Mouse (Mus musculus): Measurements from ENCODE around the gene Prok1. TPM values are rescaled to one million over a fixed set of nuclear protein-coding genes. Genes with fewer than 3 reads are reported as not detected.

Gene Prok1
- polyA plus RNA-seq, 1 experiment from 2014 or later: not detected

DNA sequence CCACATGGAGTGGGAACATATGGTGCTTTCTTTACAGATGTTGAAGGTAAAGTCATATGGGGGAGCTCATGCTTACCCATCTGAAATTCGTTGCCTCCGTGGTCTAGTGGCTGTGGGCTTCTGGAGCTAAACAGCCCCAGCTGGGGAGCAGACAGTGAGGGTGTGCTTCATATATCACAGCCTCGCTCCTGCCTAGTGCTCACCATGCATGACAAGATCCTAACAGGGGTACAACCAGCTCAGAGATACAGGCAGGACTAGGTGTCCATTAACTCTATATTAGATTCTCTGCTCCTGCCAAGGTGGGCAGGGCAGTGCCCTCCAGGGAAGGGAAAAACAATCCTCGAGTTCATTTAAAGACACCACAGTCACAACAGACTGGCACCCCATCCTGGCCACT, 8.3 kb downstream of the Prok1 start:
- Histone ChIP-seq H3K27me3 (replicated peaks) (no peaks in the 10 kb centered on the region), H3K9ac (no peak overlapping the region), H3K36me3 (no peaks in the 10 kb centered on the region), H3K27ac (no peak overlapping the region), H3K4me3 (replicated peaks) (no peak overlapping the region), H3K4me2 (replicated peaks) (no peak overlapping the region), H3K9me3 (no peaks in the 10 kb centered on the region), H3K4me1 (replicated peaks) (peaks cover 20% of the 10 kb centered on the region)
- no peak for ATAC-seq
- 69% methylated on average over 4 of the region's 4 CpGs for WGBS

DNA sequence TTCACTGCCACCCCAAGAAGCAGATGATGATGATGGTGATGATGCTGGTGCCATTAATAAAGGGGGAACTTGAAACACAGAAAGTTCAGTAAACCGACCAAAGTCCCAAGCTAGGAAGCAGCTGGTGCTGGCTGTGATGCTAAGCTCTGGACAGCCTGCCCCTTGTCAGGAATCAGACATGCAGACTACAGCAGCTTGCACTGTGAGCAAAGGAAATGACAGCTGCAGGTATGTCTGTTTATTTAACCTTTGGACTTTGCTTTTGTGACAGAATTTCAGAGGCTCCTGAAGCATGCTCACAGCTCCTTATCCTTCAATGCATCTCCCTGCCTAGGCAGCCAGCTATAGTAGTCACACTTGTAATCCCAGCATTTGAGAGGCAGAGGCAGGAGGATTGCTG, 9.0 kb downstream of the Prok1 start, which contains the start of gene A630076J17Rik:
Gene A630076J17Rik (plus strand): TSS at position 88 of the 400 bp plus-strand sequence.
- no peak within 1 kb of the TSS for H3K27ac ChIP-seq
- no peaks in the 10 kb centered on the region for H3K9me3 ChIP-seq
- H3K36me3 ChIP-seq: no peaks in the 10 kb centered on the region
- H3K9ac ChIP-seq: no peak within 1 kb of the TSS
- no peaks in the 10 kb centered on the region for H3K27me3 ChIP-seq (replicated peaks)
- peak; percentile 81 for ATAC-seq
- 19% methylated on average over 1 of the region's 1 CpGs for WGBS
- H3K4me2 ChIP-seq (replicated peaks): peak within 1 kb of the TSS; percentile 28; the same call in 1 of the 2 replicates
- peaks cover 20% of the 10 kb centered on the region for H3K4me1 ChIP-seq (replicated peaks)
- no peak within 1 kb of the TSS for H3K4me3 ChIP-seq (replicated peaks)

DNA sequence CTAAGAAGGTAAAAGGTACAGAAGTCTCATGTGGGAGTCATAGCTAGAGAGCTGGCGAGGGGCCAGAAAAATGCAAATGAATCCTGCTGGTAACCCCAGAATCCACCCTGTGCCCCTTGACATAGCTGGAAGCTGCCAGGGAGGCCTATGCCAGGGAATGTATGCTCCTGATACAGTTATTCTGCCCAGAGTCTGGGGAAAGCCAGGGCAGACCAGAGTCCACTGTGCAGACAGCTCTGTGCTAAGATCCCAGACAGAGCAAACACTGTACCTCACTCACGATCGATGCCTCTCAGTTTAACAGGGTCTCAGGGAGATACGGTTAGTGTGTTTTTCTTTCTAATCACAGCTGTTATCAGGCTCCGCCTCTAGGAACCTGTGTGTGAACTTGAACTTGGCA, 9.7 kb downstream of the Prok1 start:
- Histone ChIP-seq H3K4me3 (replicated peaks) (no peak overlapping the region), H3K9me3 (no peaks in the 10 kb centered on the region), H3K27me3 (replicated peaks) (no peaks in the 10 kb centered on the region), H3K4me1 (replicated peaks) (peaks cover 20% of the 10 kb centered on the region), H3K27ac (no peak overlapping the region), H3K9ac (no peak overlapping the region), H3K36me3 (no peaks in the 10 kb centered on the region), H3K4me2 (replicated peaks) (no peak overlapping the region; the same call in 1 of the 2 replicates)
- 39% methylated on average over 5 of the region's 5 CpGs for WGBS
- ATAC-seq: peak; percentile 91

DNA sequence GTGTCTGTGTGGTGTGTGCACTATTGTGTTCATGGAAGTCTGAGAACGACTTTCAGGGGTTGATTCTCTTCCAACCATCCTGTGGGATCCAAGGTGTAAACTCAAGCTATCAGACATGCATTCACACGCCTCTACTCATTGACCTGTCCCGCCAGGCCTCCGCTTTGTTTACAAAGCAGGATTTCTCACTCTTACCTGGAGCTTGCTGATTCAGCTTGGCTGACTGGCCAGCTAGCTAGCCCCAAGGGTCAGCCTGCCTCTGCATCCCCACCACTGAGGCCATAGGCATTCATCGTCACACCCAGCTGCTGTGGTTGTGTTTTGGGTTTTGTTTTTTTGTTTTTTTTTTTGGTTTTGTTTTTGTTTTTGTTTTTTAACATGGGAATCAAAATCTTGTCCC, 10.3 kb downstream of the Prok1 start:
- no peaks in the 10 kb centered on the region for H3K9me3 ChIP-seq
- H3K9ac ChIP-seq: no peak overlapping the region
- H3K4me3 ChIP-seq (replicated peaks): no peak overlapping the region
- no peaks in the 10 kb centered on the region for H3K27me3 ChIP-seq (replicated peaks)
- 58% methylated on average over 5 of the region's 5 CpGs for WGBS
- H3K27ac ChIP-seq: no peak overlapping the region
- ATAC-seq: no peak
- peaks cover 20% of the 10 kb centered on the region for H3K4me1 ChIP-seq (replicated peaks)
- H3K36me3 ChIP-seq: no peaks in the 10 kb centered on the region
- no peak overlapping the region for H3K4me2 ChIP-seq (replicated peaks)

DNA sequence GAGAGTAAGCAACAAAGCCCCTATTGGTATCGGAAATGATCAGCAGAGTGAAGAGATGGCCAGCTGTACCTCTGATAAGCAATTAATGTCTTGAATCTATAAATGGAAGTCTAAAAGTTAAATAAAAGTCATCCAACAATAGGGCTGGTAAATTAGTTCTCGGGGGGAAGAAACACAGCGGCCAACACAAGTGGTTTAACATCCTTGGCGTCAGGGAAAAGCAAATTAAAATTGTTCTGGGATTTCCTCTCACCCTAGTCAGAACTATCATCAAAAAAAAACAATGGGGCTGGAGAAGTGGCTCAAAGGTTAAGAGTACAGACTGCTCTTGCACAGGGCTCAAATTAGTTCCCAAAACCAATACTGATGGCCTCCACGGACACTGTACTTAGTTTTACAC, 13.7 kb downstream of the Prok1 start:
- no peaks in the 10 kb centered on the region for H3K9me3 ChIP-seq
- no peak overlapping the region for H3K9ac ChIP-seq
- H3K27ac ChIP-seq: no peak overlapping the region
- H3K4me2 ChIP-seq (replicated peaks): no peak overlapping the region
- H3K4me1 ChIP-seq (replicated peaks): peaks cover 12% of the 10 kb centered on the region
- H3K36me3 ChIP-seq: no peaks in the 10 kb centered on the region
- ATAC-seq: no peak
- H3K4me3 ChIP-seq (replicated peaks): no peak overlapping the region
- WGBS: 87% methylated on average over 5 of the region's 5 CpGs
- H3K27me3 ChIP-seq (replicated peaks): no peaks in the 10 kb centered on the region

DNA sequence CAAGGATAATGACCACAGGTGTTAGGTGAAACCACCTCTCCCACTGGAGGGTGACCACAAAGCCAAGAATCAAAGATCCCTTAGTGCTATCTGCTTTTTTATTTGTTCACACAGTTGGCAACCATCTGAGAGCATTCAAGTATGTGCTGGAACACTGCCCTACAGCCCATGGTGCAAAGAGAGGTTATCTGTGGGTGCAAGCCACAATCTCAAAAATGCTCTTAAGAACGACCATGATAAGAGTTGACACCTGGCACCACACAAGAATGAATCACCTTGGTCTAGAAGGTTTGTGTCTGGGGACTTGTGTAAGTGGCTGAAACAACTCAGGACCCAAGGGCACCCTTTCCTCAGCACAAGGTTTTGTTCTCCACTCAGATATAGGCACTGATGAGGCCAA, 16.3 kb downstream of the Prok1 start:
- Histone ChIP-seq H3K36me3 (no peaks in the 10 kb centered on the region), H3K4me1 (replicated peaks) (no peaks in the 10 kb centered on the region), H3K27me3 (replicated peaks) (no peaks in the 10 kb centered on the region), H3K9me3 (no peaks in the 10 kb centered on the region), H3K9ac (no peak overlapping the region), H3K4me3 (replicated peaks) (no peak overlapping the region), H3K4me2 (replicated peaks) (no peak overlapping the region), H3K27ac (no peak overlapping the region)
- 56% methylated on average over 1 of the region's 1 CpGs for WGBS
- no peak for ATAC-seq

DNA sequence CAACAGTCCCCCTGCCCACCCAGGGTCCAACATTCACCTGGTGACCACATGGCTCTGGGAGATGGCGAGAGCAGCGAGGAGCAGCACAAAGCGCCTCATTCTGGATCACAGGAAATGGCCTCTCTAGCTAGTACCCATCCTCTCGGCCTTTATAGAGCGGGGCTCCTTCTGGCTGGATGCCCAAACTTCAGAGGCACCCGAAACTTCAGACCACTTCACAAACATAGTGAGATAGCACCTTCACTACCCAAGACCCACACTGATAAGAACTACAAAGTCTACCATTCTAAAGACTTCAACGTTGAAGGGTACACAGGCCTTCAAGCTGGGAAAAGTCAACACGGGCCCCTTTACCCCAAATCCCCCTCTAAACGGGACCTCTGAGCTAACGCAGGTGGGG, 17.9 kb downstream of the Prok1 start, which contains the start of gene Cym:
Gene Cym (minus strand): TSS at position 125 of the 400 bp plus-strand sequence.
- Histone ChIP-seq H3K4me2 (replicated peaks) (no peak within 1 kb of the TSS), H3K4me3 (replicated peaks) (no peak within 1 kb of the TSS), H3K27ac (no peak within 1 kb of the TSS), H3K36me3 (no peaks in the 10 kb centered on the region), H3K27me3 (replicated peaks) (no peaks in the 10 kb centered on the region), H3K9ac (no peak within 1 kb of the TSS), H3K4me1 (replicated peaks) (no peaks in the 10 kb centered on the region), H3K9me3 (no peaks in the 10 kb centered on the region)
- no peak for ATAC-seq
- 62% methylated on average over 10 of the region's 10 CpGs for WGBS

DNA sequence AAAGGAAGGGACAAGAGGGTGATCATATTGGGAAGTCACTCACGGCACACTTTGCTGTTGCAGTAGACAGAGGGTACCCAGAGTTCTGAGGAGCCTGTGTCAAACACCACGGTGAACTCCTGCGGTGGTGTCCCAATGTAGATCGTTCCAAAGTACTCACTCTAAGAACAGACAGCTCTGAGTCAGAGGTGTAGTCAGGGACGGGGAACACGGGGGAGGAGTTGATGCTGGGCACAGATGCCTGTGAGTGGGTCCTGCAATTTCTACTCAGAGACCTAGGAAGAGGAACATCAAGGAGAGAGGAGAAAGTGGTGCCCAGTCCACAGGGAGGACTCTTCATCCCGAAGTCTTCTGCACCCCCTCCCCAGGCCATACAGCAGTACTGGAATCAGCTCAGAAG, 20.9 kb downstream of the Prok1 start:
- Histone ChIP-seq H3K9ac (no peak overlapping the region), H3K4me2 (replicated peaks) (no peak overlapping the region), H3K27ac (no peak overlapping the region), H3K36me3 (no peaks in the 10 kb centered on the region), H3K4me3 (replicated peaks) (no peak overlapping the region), H3K4me1 (replicated peaks) (no peaks in the 10 kb centered on the region), H3K9me3 (no peaks in the 10 kb centered on the region), H3K27me3 (replicated peaks) (no peaks in the 10 kb centered on the region)
- WGBS: 87% methylated on average over 7 of the region's 7 CpGs
- ATAC-seq: no peak

DNA sequence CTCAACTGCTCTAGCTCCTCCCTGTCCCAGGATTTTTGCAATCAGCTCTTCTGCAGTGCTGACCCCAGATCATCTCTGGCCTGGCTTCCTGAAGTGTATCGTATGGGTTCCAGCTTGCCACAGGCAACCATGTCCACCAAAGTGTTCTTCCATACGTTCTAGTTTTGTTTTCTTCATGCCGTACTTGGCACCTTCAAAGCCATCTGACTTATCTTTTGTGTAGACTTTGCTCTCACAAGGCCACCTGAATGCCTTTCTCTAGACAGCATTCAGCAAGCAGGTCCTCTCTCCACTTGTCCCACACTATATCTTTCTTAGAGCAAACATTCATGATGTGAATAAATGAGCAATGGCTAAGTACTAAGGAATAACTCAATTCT, 22.4 kb downstream of the Prok1 start:
- Histone ChIP-seq H3K27me3 (replicated peaks) (no peaks in the 10 kb centered on the region), H3K9me3 (no peaks in the 10 kb centered on the region), H3K4me3 (replicated peaks) (no peak overlapping the region), H3K4me1 (replicated peaks) (no peaks in the 10 kb centered on the region), H3K4me2 (replicated peaks) (no peak overlapping the region), H3K27ac (no peak overlapping the region), H3K9ac (no peak overlapping the region), H3K36me3 (no peaks in the 10 kb centered on the region)
- 70% methylated on average over 3 of the region's 3 CpGs for WGBS
- peak; percentile 48 for ATAC-seq

DNA sequence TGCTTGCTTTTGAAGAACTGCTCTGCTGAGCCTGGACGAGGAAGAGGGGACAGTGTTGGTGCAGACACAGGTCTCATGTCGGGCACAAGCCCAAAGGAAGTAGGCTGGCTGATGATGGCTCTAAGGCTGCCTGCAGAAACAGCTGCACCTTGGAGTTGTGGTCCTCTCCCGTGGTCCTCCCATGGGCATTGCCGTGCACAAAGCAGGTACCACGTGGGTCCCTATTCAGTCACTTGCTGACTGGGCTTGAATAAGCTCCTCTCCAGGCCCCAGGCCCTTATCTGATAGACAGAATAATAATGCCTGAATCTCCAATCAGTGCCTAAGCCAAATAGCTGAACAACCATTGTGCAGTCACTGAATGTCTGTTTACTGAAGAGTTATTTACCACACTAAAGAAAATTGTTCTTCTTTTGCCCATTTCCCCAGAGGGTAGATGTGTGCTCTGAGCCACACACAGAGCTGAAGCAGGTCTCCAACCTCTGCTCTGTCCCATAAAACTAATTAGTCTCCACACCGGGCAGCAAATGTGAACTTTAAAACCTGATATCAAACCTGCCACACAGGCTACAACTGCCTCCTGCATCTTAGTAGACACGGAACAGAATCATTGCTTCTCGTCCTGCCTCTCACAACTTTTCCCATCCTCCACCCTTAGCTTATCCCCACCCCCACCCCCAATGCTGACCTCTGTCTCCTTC, 23.0 kb downstream of the Prok1 start:
- no peak overlapping the region for H3K9ac ChIP-seq
- H3K36me3 ChIP-seq: no peaks in the 10 kb centered on the region
- H3K4me1 ChIP-seq (replicated peaks): no peaks in the 10 kb centered on the region
- H3K27me3 ChIP-seq (replicated peaks): no peaks in the 10 kb centered on the region
- ATAC-seq: peak; percentile 89
- no peak overlapping the region for H3K4me2 ChIP-seq (replicated peaks)
- 55% methylated on average over 8 of the region's 8 CpGs for WGBS
- H3K9me3 ChIP-seq: no peaks in the 10 kb centered on the region
- no peak overlapping the region for H3K27ac ChIP-seq
- H3K4me3 ChIP-seq (replicated peaks): no peak overlapping the region

DNA sequence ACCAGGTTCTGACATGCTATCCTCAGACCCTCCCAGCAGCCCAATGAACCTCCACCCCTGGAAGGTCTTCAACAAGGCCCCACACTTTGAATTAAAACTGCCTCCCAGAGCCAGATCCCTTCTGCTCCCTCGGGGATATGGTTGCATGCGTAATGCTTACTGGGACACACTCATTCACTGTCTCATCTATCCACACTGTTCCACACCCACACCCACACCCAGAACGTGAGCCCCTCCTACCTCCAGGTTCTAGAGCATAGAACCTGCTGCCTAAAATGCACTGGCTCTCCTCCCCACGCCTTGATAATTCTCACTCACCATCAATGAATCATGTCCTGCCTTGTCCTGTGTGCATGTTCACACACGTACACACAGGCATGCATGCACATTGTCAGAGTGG, 24.9 kb downstream of the Prok1 start:
- Histone ChIP-seq H3K36me3 (no peaks in the 10 kb centered on the region), H3K27ac (no peak overlapping the region), H3K27me3 (replicated peaks) (no peaks in the 10 kb centered on the region), H3K4me3 (replicated peaks) (no peak overlapping the region), H3K4me2 (replicated peaks) (no peak overlapping the region), H3K9me3 (no peaks in the 10 kb centered on the region), H3K9ac (no peak overlapping the region), H3K4me1 (replicated peaks) (no peaks in the 10 kb centered on the region)
- no peak for ATAC-seq
- 76% methylated on average over 5 of the region's 5 CpGs for WGBS

DNA sequence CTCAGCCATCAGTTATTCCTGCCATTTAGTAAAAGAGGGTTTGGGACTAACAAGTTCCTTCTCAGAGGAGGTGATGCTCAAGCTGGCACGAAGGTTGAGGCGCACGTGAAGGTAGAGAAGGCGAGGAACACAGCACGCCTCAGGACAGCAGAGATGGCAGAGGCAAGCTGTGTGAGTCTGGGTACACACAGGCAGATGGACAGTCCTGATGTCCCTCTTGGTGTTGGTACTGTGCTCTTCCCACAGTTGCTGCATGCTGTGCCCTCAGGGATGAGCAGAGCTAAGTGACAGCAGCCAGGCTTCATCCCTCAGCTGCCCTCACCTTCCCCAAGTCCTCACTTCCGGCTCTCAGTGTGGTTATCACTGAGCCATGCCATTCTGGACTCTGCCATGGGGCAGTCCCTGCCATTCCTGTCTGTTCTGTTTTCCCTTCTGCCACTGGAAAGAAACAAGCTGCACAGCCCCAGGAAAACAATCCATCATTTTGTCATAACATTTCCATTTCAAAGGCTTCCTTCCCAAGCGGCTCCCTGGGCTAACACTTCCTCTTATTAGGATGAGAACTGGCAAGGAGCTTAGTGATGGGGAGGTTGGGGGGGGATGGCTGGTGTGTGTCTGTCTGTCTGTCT, 31.8 kb downstream of the Prok1 start:
- H3K4me3 ChIP-seq (replicated peaks): no peak overlapping the region
- no peak overlapping the region for H3K4me2 ChIP-seq (replicated peaks)
- no peaks in the 10 kb centered on the region for H3K4me1 ChIP-seq (replicated peaks)
- H3K9ac ChIP-seq: no peak overlapping the region
- 64% methylated on average over 7 of the region's 7 CpGs for WGBS
- no peak for ATAC-seq
- H3K36me3 ChIP-seq: no peaks in the 10 kb centered on the region
- no peaks in the 10 kb centered on the region for H3K27me3 ChIP-seq (replicated peaks)
- H3K27ac ChIP-seq: no peak overlapping the region
- H3K9me3 ChIP-seq: no peaks in the 10 kb centered on the region
